Mouse (Mus musculus) kidney, embryonic 15.5 days (tissue): Measurements from ENCODE around the gene Olfr487. TPM values are rescaled to one million over a fixed set of nuclear protein-coding genes. Genes with fewer than 3 reads are reported as not detected.
"Not testable (repeated sequence)": the region's sequence is repeated elsewhere in the genome, so short reads cannot be mapped to it uniquely, and the experiment has no call there.

Experiments
- ATAC-seq: fragments of 200-750 bp; cut with Nextera tagmentation; replicated peaks from 2 replicates; pipeline ENCODE4 v1.8.0; 2017; ENCODE audit warnings: moderate TSS enrichment; ENCODE audit not compliant: low FRiP score
- H3K27ac ChIP-seq: fragments of 300-500 bp; sonication (generic); 2 replicates; pipeline ENCODE4 v1.5.1; 2015; ENCODE audit warnings: mild to moderate bottlenecking, inconsistent platforms
- H3K27me3 ChIP-seq: fragments of 300-500 bp; sonication (generic); 2 replicates; pipeline ENCODE4 v1.6.1; 2015; ENCODE audit warnings: inconsistent platforms
- H3K36me3 ChIP-seq: fragments of 300-500 bp; sonication (generic); 2 replicates; pipeline ENCODE4 v1.6.1; 2015; ENCODE audit warnings: inconsistent platforms
- H3K4me1 ChIP-seq: fragments of 300-500 bp; sonication (generic); 2 replicates; pipeline ENCODE4 v1.6.1; 2015; ENCODE audit warnings: inconsistent platforms
- H3K4me2 ChIP-seq: fragments of 300-500 bp; sonication (generic); 2 replicates; pipeline ENCODE4 v1.6.1; 2015; ENCODE audit warnings: moderate library complexity, mild to moderate bottlenecking, inconsistent platforms
- H3K4me3 ChIP-seq: fragments of 300-500 bp; sonication (generic); replicated peaks from 2 replicates; pipeline ENCODE4 v1.5.1; 2015; ENCODE audit warnings: mild to moderate bottlenecking, inconsistent platforms
- H3K9ac ChIP-seq: fragments of 300-500 bp; sonication (generic); 2 replicates; pipeline ENCODE4 v1.6.1; 2015; ENCODE audit warnings: mild to moderate bottlenecking, inconsistent platforms
- H3K9me3 ChIP-seq: fragments of 300-500 bp; sonication (generic); replicated peaks from 2 replicates; pipeline ENCODE4 v1.6.1; 2016; ENCODE audit warnings: inconsistent platforms
- WGBS: fragments of 180-500 bp; shearing (Covaris S2); methylation state at CpG from one replicate; pipeline ENCODE4 v1.1.7; 2015; ENCODE audit warnings: mixed read lengths; 5-methylcytosine and 5-hydroxymethylcytosine counted together
- polyA plus RNA-seq: library from polyadenylated mRNA; unstranded; fragments of >200 nt; fragmentation: Nextera tagmentation; extraction: Ambion mirVana; gene quantifications from 2 replicates; pipeline ENCODE4 v1.2.1, GENCODE M21; 2015

The Olfr487 gene
- not detected in 2 replicates for polyA plus RNA-seq

GRCm38 (mm10) chr7:108214536-108214935 lies at the start of gene Olfr487:
Gene Olfr487, minus strand, starts transcription at chr7:108214636.
- H3K27ac ChIP-seq, H3K4me1 ChIP-seq, ATAC-seq, H3K4me3 ChIP-seq, H3K9ac ChIP-seq, H3K36me3 ChIP-seq, H3K4me2 ChIP-seq, H3K27me3 ChIP-seq, H3K9me3 ChIP-seq: not testable (repeated sequence)

- Histone ChIP-seq H3K27ac (no peak within 1 kb of the TSS), H3K4me3 (no peak within 1 kb of the TSS), H3K9ac (no peak within 1 kb of the TSS), H3K36me3 (no peaks in the 10 kb centered on the region), H3K9me3 (no peaks in the 10 kb centered on the region), H3K4me2 (no peak within 1 kb of the TSS), H3K27me3 (no peaks in the 10 kb centered on the region), H3K4me1 (no peaks in the 10 kb centered on the region)
- ATAC-seq: no peak
Observed at GRCm38 (mm10) chr7:108258247-108258646, 43.8 kb upstream of the Olfr487 start, which contains the start of gene Olfr488. Gene Olfr488, minus strand, starts transcription at chr7:108258347.

- no peak overlapping the region for H3K9ac ChIP-seq
- 74% methylated on average over 3 of the region's 3 CpGs for WGBS
- no peaks in the 10 kb centered on the region for H3K9me3 ChIP-seq
- H3K4me3 ChIP-seq: no peak overlapping the region
- H3K4me1 ChIP-seq: no peaks in the 10 kb centered on the region
- H3K4me2 ChIP-seq: no peak overlapping the region
- no peak overlapping the region for H3K27ac ChIP-seq
- H3K27me3 ChIP-seq: no peaks in the 10 kb centered on the region
- H3K36me3 ChIP-seq: no peaks in the 10 kb centered on the region
- ATAC-seq: no peak
Observed at GRCm38 (mm10) chr7:108233551-108233950, 19.1 kb upstream of the Olfr487 start.

DNA sequence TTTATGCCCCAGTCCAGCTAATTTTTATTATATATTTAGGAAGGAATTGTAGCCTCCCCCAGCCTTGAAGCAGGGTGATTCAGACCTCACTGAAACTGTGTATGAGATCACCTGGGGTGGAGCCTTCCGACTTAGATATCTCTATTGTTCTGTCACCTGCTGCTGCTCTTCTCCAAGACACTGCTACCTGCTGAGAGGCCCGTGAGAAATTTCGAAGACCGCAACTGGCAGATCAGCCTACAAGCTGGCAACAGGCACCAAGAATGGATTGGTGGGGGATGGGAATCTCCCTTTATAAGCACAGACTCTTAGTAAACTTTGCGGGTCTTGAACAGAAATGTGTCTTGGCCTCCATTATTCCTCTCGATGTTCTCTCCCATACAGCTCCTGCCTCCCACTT lies 17.5 kb downstream of the Olfr487 start:
- Histone ChIP-seq H3K9ac (no peak overlapping the region), H3K27me3 (no peaks in the 10 kb centered on the region), H3K27ac (no peak overlapping the region), H3K4me2 (no peak overlapping the region), H3K36me3 (no peaks in the 10 kb centered on the region), H3K4me1 (no peaks in the 10 kb centered on the region), H3K4me3 (no peak overlapping the region), H3K9me3 (no peaks in the 10 kb centered on the region)
- 60% methylated on average over 6 of the region's 6 CpGs for WGBS
- ATAC-seq: no peak

GRCm38 (mm10) chr7:108196337-108196736 lies 18.1 kb downstream of the Olfr487 start:
- H3K4me3 ChIP-seq, H3K27ac ChIP-seq, H3K36me3 ChIP-seq, H3K4me1 ChIP-seq, H3K9me3 ChIP-seq, H3K27me3 ChIP-seq, H3K9ac ChIP-seq, H3K4me2 ChIP-seq, ATAC-seq: not testable (repeated sequence)
- 57% methylated on average over 3 of the region's 3 CpGs for WGBS

DNA sequence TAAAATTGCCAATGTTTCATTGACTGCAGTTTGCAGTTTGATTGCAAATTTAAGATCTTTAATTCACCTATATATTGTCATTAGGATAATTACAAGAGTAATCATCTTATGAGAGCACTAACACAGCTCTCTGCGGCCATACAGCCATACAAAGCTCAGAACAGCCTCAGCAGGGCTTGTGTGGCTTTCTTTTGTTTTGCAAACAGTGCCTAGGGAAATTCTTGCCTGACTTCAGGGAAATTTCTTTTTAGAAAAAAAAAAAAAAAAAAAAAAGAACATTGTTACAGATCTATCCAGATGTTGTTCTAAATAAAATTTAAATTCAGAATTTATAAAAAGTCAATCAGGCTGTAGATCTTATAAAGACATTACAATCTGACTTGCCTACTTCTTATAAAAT lies 21.7 kb downstream of the Olfr487 start:
- not testable (repeated sequence) for ATAC-seq, H3K27ac ChIP-seq, H3K27me3 ChIP-seq, H3K4me2 ChIP-seq, H3K4me3 ChIP-seq, H3K36me3 ChIP-seq, H3K9ac ChIP-seq, H3K9me3 ChIP-seq, H3K4me1 ChIP-seq
- WGBS: 57% methylated on average over 1 of the region's 1 CpGs

GRCm38 (mm10) chr7:108191196-108191595 lies 23.2 kb downstream of the Olfr487 start:
- not testable (repeated sequence) for ATAC-seq
- WGBS: 57% methylated on average over 2 of the region's 2 CpGs

DNA sequence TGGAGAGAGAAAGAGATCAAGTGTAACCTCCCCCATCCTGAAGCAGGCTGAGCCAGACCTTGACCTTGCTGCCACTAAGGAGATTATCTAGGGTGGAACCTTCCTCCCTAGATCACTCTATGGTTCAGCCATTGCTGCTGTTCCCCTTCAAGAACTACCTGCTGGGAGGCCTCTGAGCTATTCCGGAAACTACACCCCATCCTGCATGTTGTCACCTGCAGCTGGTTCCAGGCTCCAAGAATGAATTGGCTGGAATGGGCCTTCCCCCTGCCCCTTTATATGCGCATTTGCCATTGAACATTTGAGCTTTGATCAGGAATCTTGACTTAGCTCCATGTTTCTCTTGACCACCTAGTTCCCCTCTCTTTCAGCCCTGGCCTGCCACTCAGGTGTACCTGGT lies 29.2 kb downstream of the Olfr487 start:
- H3K9me3 ChIP-seq, H3K9ac ChIP-seq, H3K4me3 ChIP-seq, H3K27ac ChIP-seq, H3K4me2 ChIP-seq, H3K4me1 ChIP-seq, H3K27me3 ChIP-seq, ATAC-seq, H3K36me3 ChIP-seq: not testable (repeated sequence)
- 94% methylated on average over 2 of the region's 2 CpGs for WGBS

More at GRCm38 (mm10) chr7:108191196-108191595, 23.2 kb downstream of the Olfr487 start:
- H3K36me3 ChIP-seq, H3K27ac ChIP-seq, H3K27me3 ChIP-seq, H3K4me2 ChIP-seq, H3K4me1 ChIP-seq, H3K9ac ChIP-seq, H3K4me3 ChIP-seq, H3K9me3 ChIP-seq: not testable (repeated sequence)

DNA sequence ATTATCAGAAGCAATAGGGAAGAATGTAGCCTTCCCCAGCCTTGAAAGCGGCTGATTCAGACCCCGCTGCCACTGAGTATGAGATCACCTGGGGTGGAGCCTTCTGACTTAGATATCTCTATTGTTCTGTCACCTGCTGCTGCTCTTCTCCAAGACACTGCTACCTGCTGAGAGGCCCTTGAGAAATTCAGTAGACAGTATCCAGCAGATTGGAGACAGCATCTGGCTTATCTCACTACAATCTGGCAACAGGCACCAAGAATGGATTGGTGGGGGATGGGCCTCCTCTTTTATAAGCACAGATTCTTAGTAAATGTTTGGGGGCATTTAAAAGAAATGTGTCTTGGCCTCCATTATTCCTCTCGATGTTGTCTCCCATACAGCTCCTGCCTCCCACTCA lies 30.0 kb downstream of the Olfr487 start:
- ATAC-seq: not testable (repeated sequence)

DNA sequence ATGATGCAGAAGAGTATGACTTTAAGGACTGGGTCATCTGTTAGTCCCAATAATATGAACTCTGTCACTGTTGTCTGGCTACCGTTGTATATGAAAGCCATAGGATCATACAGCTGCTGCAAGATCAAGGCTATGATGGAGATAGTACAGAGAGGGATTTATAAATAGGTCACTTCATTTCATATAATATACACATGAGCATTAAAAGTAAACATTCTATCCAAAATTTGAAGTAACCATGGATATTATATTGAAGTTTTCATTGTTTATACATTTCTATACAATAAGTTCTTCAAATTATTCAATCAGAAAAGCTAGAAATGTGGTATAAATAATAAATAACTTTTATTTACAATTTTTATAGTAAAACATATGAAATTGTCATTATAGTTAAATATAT lies 41.8 kb downstream of the Olfr487 start, which contains the start of gene Olfr486:
Gene Olfr486, minus strand, starts transcription at position 101 of the 400 bp plus-strand sequence.
- not testable (repeated sequence) for H3K4me1 ChIP-seq, H3K4me3 ChIP-seq, H3K9me3 ChIP-seq, ATAC-seq, H3K4me2 ChIP-seq, H3K9ac ChIP-seq, H3K27me3 ChIP-seq, H3K27ac ChIP-seq, H3K36me3 ChIP-seq
- 97% methylated on average over 1 of the region's 1 CpGs for WGBS

More for the DNA sequence above, 30.0 kb downstream of the Olfr487 start:
- not testable (repeated sequence) for H3K4me2 ChIP-seq, H3K27me3 ChIP-seq, H3K27ac ChIP-seq, H3K36me3 ChIP-seq, H3K4me3 ChIP-seq, H3K9me3 ChIP-seq, H3K4me1 ChIP-seq, H3K9ac ChIP-seq
- WGBS: 91% methylated on average over 3 of the region's 3 CpGs

- no peak within 1 kb of the TSS for H3K4me2 ChIP-seq
- H3K4me3 ChIP-seq: no peak within 1 kb of the TSS
- H3K9ac ChIP-seq: no peak within 1 kb of the TSS
- H3K27me3 ChIP-seq: no peaks in the 10 kb centered on the region
- ATAC-seq: no peak
- no peak within 1 kb of the TSS for H3K27ac ChIP-seq
- H3K36me3 ChIP-seq: no peaks in the 10 kb centered on the region
- no peaks in the 10 kb centered on the region for H3K9me3 ChIP-seq
- no peaks in the 10 kb centered on the region for H3K4me1 ChIP-seq
Observed at GRCm38 (mm10) chr7:108159771-108160170, 54.7 kb downstream of the Olfr487 start, which contains the start of gene Olfr485. Gene Olfr485, minus strand, starts transcription at chr7:108159871.
